ENCODE assay signal across 19 mouse cellular contexts in genomic region chr13:98115650-98116049, GRCm38 (mm10).
DNase-seq lines count a peak whose midpoint lies in the region; ATAC-seq and TF ChIP-seq lines count a peak whose summit lies in the region.
"Had no signal": no experiment of that assay in that cellular context is flagged by ENCODE, and none has a peak within 500 bp of the region (broad histone marks: within the 10 kb centered on the region; RNA-seq: fewer than 3 reads in every experiment).

No protein-coding gene starts in this region.

- DNase-seq in heart, adult 11 months, result peak; percentile 85
- DNase-seq in heart, postnatal 14 days, result no peak
- no peak for DNase-seq in lung, embryonic 14.5 days
- no peak for DNase-seq in lung, adult 2 months
- DNase-seq in left cerebral cortex, adult 8-10 months (ENCODE audit: low spot score in 2 of 2), result no peak
- DNase-seq in left cerebral cortex, adult 18-20 months (ENCODE audit: low spot score in 2 of 2), result no peak
- DNase-seq: adrenal gland, adult 2 months; cerebellum, adult 11-12 months; cerebellum, postnatal 25 days; kidney, adult 11 months; thymus, adult 2 months had no signal

- no peak overlapping the region for H3K4me3 ChIP-seq in lung, embryonic 14.5 days (ENCODE audit: low read depth, low read length)
- no peak overlapping the region for H3K4me3 ChIP-seq in lung, adult 2 months (replicated peaks; ENCODE audit: extremely low read depth, low read depth, low read length)
- H3K4me3 ChIP-seq in brown adipose tissue, adult 24 weeks (ENCODE audit: insufficient read depth, low read depth, low read length), result no peak overlapping the region
- no peak overlapping the region for H3K4me3 ChIP-seq in small intestine, adult 2 months (ENCODE audit: low read depth, low read length)
- H3K4me3 ChIP-seq: forebrain, embryonic 13.5 days; layer of hippocampus, adult 2 months; limb, embryonic 12.5 days; midbrain, embryonic 13.5 days had no signal

- no peaks in the 10 kb centered on the region for H3K36me3 ChIP-seq in lung, embryonic 14.5 days (ENCODE audit: insufficient read depth)
- no peaks in the 10 kb centered on the region for H3K36me3 ChIP-seq in small intestine, adult 2 months (ENCODE audit: control insufficient read depth, insufficient read depth, low read length)
- H3K36me3 ChIP-seq: limb, embryonic 12.5 days; midbrain, embryonic 13.5 days had no signal

- H3K9ac ChIP-seq in lung, embryonic 14.5 days, result no peak overlapping the region
- H3K9ac ChIP-seq: forebrain, embryonic 13.5 days; hindbrain, embryonic 14.5 days; limb, embryonic 12.5 days; midbrain, embryonic 13.5 days had no signal

- no peak overlapping the region for H3K4me2 ChIP-seq in lung, embryonic 14.5 days
- H3K4me2 ChIP-seq: forebrain, embryonic 13.5 days; hindbrain, embryonic 14.5 days; limb, embryonic 12.5 days; midbrain, embryonic 13.5 days had no signal

- no peaks in the 10 kb centered on the region for H3K27me3 ChIP-seq in lung, embryonic 14.5 days (ENCODE audit: insufficient read depth, low read length)
- no peaks in the 10 kb centered on the region for H3K27me3 ChIP-seq in small intestine, adult 2 months (ENCODE audit: control insufficient read depth, insufficient read depth, low read length)
- H3K27me3 ChIP-seq: midbrain, embryonic 13.5 days had no signal

- 47% methylated on average over 6 of the region's 6 CpGs for WGBS in lung, embryonic 14.5 days
- 58% methylated on average over 6 of the region's 6 CpGs for WGBS in lung, adult 2 months
- WGBS in small intestine, adult 2 months, result 22% methylated on average over 6 of the region's 6 CpGs

- H3K27ac ChIP-seq in lung, embryonic 14.5 days (ENCODE audit: low read depth), result peak overlapping the region; percentile 33; the same call in 1 of the 2 replicates
- H3K27ac ChIP-seq in brown adipose tissue, adult 24 weeks (replicated peaks; ENCODE audit: low read depth, low read length), result 0 out of 2 replicates have a peak overlapping the region, but pooled peaks have one; percentile 33
- H3K27ac ChIP-seq in small intestine, adult 2 months (ENCODE audit: insufficient read depth, low read depth, low read length), result peak overlapping the region; percentile 2; the same call in 1 of the 2 replicates
- H3K27ac ChIP-seq: forebrain, embryonic 13.5 days; hindbrain, embryonic 14.5 days; kidney, postnatal 0 days; layer of hippocampus, adult 2 months; limb, embryonic 12.5 days; midbrain, embryonic 13.5 days had no signal

- 0 out of 2 replicates have a peak, but pooled peaks cover 3% of the 10 kb centered on the region for H3K4me1 ChIP-seq in lung, embryonic 14.5 days (ENCODE audit: insufficient read depth)
- peaks cover 15% of the 10 kb centered on the region for H3K4me1 ChIP-seq in lung, adult 2 months (ENCODE audit: control insufficient read depth, insufficient read depth, low read length)
- H3K4me1 ChIP-seq in brown adipose tissue, adult 24 weeks (ENCODE audit: control insufficient read depth, insufficient read depth, insufficient read length, low read length), result peaks cover 18% of the 10 kb centered on the region
- H3K4me1 ChIP-seq in small intestine, adult 2 months (ENCODE audit: control insufficient read depth, insufficient read depth, insufficient read length, low read length), result peaks cover 21% of the 10 kb centered on the region; the same call in 1 of the 2 replicates

- no peak for TF ChIP-seq POLR2A in lung, adult 2 months (IDR thresholded peaks at IDR 0.05; ENCODE audit: borderline replicate concordance, extremely low read depth, low read depth, low read length)
- no peak for TF ChIP-seq POLR2A in small intestine, adult 2 months (IDR thresholded peaks at IDR 0.05; ENCODE audit: low read depth, low read length)

- no peak for TF ChIP-seq CTCF in lung, embryonic 14.5 days (IDR thresholded peaks at IDR 0.05; ENCODE audit: low read depth)
- no peak for TF ChIP-seq CTCF in lung, adult 2 months (IDR thresholded peaks at IDR 0.05; ENCODE audit: insufficient read depth, low read length)
- no peak for TF ChIP-seq CTCF in small intestine, adult 2 months (IDR thresholded peaks at IDR 0.05; ENCODE audit: extremely low read depth, insufficient read length, insufficient replicate concordance, low read depth, low read length)

- intact Hi-C loops in heart, postnatal 14 days (cut with DNase I), result no loop called here

- ATAC-seq in lung, embryonic 14.5 days (ENCODE audit: insufficient read depth), result no peak
- ATAC-seq: forebrain, embryonic 13.5 days; midbrain, embryonic 13.5 days had no signal

- no peaks in the 10 kb centered on the region for H3K9me3 ChIP-seq in lung, embryonic 14.5 days (ENCODE audit: low read depth, low read length)
- H3K9me3 ChIP-seq: forebrain, embryonic 13.5 days; midbrain, embryonic 13.5 days had no signal
